Mouse (Mus musculus) ovary, postnatal 10 days (tissue): ENCODE results near the gene Nt5c2.

Experiments used
- DNase-seq: peaks from one replicate; pipeline ENCODE4 v3.0.0; 2022; ENCODE audit warnings: low spot score

Gene Nt5c2

GRCm38 (mm10) chr19:46846459-46846858 lies 168.5 kb downstream of the Nt5c2 start:
- DNase-seq = no peak

- DNase-seq = no peak
Measured at GRCm38 (mm10) chr19:46846056-46846455, 168.9 kb downstream of the Nt5c2 start.

- no peak for DNase-seq
Measured at GRCm38 (mm10) chr19:46843030-46843429, 171.9 kb downstream of the Nt5c2 start.

GRCm38 (mm10) chr19:46841016-46841415 lies 173.9 kb downstream of the Nt5c2 start:
- no peak for DNase-seq

- DNase-seq = no peak
Measured at GRCm38 (mm10) chr19:46837290-46838079, 177.5 kb downstream of the Nt5c2 start.

GRCm38 (mm10) chr19:46836085-46836484 lies 178.9 kb downstream of the Nt5c2 start:
- no peak for DNase-seq

- DNase-seq = no peak
Measured at GRCm38 (mm10) chr19:46835339-46835738, 179.6 kb downstream of the Nt5c2 start.

GRCm38 (mm10) chr19:46834301-46834700 lies 180.7 kb downstream of the Nt5c2 start:
- DNase-seq = no peak
